Mouse (Mus musculus): ENCODE results near the gene Pde6d.
A peak's percentile ranks its signal among the peaks of the same experiment; 100 is the strongest.
"Not testable (repeated sequence)": the region's sequence is repeated elsewhere in the genome, so short reads cannot be mapped to it uniquely, and the experiment has no call there.

Gene Pde6d

GRCm38 (mm10) chr1:86525499-86526115, 56.8 kb downstream of the Pde6d start:
- peak; percentile 68 for DNase-seq (ENCODE audit: low spot score)

- peak; percentile 100 for DNase-seq (ENCODE audit: low spot score)
Measured at GRCm38 (mm10) chr1:86524619-86525498, 57.6 kb downstream of the Pde6d start.

GRCm38 (mm10) chr1:86523776-86524618, 58.4 kb downstream of the Pde6d start:
- DNase-seq (ENCODE audit: low spot score) = no peak

GRCm38 (mm10) chr1:86522286-86522871, 60.0 kb downstream of the Pde6d start:
- DNase-seq (ENCODE audit: low spot score) = no peak

GRCm38 (mm10) chr1:86520361-86520760, 62.1 kb downstream of the Pde6d start:
- DNase-seq (ENCODE audit: low spot score) = no peak

GRCm38 (mm10) chr1:86517076-86517475, 65.4 kb downstream of the Pde6d start:
- no peak for DNase-seq (ENCODE audit: low spot score)

- DNase-seq (ENCODE audit: low spot score) = no peak
Measured at GRCm38 (mm10) chr1:86515715-86516410, 66.6 kb downstream of the Pde6d start.

GRCm38 (mm10) chr1:86513031-86513430, 69.4 kb downstream of the Pde6d start:
- not testable (repeated sequence) for DNase-seq (ENCODE audit: low spot score)

GRCm38 (mm10) chr1:86512154-86512720, 70.2 kb downstream of the Pde6d start:
- DNase-seq (ENCODE audit: low spot score) = no peak

- DNase-seq (ENCODE audit: low spot score) = no peak
Measured at GRCm38 (mm10) chr1:86510676-86511441, 71.6 kb downstream of the Pde6d start.

GRCm38 (mm10) chr1:86510266-86510665, 72.2 kb downstream of the Pde6d start:
- no peak for DNase-seq (ENCODE audit: low spot score)

GRCm38 (mm10) chr1:86509410-86509809, 73.0 kb downstream of the Pde6d start:
- DNase-seq (ENCODE audit: low spot score) = no peak

GRCm38 (mm10) chr1:86507866-86508265, 74.6 kb downstream of the Pde6d start:
- no peak for DNase-seq (ENCODE audit: low spot score)

GRCm38 (mm10) chr1:86506420-86506819, 76.0 kb downstream of the Pde6d start:
- DNase-seq (ENCODE audit: low spot score) = no peak

- DNase-seq (ENCODE audit: low spot score) = no peak
Measured at GRCm38 (mm10) chr1:86505461-86505860, 77.0 kb downstream of the Pde6d start.

GRCm38 (mm10) chr1:86504697-86505421, 77.6 kb downstream of the Pde6d start:
- DNase-seq (ENCODE audit: low spot score) = no peak

GRCm38 (mm10) chr1:86503906-86504696, 78.3 kb downstream of the Pde6d start:
- peak; percentile 92 for DNase-seq (ENCODE audit: low spot score)

GRCm38 (mm10) chr1:86503165-86503747, 79.2 kb downstream of the Pde6d start:
- DNase-seq (ENCODE audit: low spot score) = no peak
